Mouse (Mus musculus) liver, adult (tissue): Measurements from ENCODE around the gene Zkscan6.

Experiments used
- GATA4 ChIP-seq: IDR thresholded peaks from 2 replicates; pipeline ENCODE4 v1.6.1; 2014; ENCODE audit warnings: mild to moderate bottlenecking, low read length; ENCODE audit not compliant: insufficient replicate concordance

Gene Zkscan6

DNA sequence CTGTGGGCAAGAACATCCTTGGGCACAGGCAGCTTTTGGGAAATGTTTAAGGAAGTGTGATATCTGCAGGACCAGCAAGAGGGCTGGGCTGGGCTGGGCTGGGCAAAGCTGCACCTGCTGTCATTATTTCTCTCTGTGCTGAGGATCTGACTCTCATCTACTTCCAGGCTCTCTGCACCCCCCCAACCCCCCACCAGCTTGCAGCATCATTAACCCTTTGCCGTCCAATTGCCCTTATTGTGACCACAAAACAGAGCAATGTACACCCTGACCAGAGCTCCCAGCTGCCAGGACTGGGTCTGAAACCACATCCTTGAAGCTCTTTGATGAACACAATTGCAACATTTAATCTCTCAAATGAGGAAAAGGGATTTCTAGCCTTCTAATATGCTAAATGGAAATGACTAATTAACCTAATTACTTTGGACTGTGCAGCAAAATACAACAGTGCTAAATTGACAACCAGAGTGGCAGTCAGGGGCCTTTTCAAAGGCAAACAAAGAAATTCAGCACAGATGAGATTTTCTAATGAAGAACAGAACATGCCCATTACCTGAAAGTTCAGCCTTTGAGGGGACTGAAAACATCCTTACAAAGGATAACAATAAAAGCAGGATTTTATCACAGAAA, 70.3 kb downstream of the Zkscan6 start:
- no peak for TF ChIP-seq GATA4
